Mouse (Mus musculus) stomach, postnatal 0 days (tissue): ENCODE results near the gene Myg1.

Experiments
- CTCF ChIP-seq: IDR thresholded peaks from 2 replicates; pipeline ENCODE4 v1.5.1; 2016; ENCODE audit warnings: antibody characterized with exemption, low read depth, mild to moderate bottlenecking, moderate library complexity
- EP300 ChIP-seq: optimal IDR thresholded peaks from 2 replicates; pipeline ENCODE3; 2016; ENCODE audit warnings: antibody characterized with exemption

DNA sequence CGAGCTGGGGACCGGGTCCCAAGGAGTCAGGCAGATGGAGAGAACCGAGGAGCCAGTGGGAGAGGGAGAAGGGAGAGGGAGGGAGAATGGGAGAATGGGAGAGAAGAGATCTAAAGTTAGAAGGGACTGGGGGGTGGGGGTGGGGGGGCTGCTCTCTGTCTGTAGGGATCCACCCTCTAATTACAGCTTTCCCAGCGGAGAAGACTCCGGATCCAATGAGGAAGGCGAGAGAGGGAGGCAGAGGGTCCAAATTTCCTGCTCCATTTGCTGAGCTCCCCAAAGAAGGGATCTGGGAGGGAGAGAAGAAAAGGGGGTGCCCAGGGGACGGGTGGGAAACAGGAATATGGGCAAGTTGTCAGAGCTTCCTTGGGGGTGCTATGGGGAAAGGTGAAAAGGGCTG lies 34.7 kb downstream of the Myg1 start:
- no peak for TF ChIP-seq CTCF
- no peak for TF ChIP-seq EP300
